Mouse (Mus musculus) ES-E14 (cell line): ENCODE measurements around the gene Wwtr1. TPM values are rescaled to one million over a fixed set of nuclear protein-coding genes. Genes with fewer than 3 reads are reported as not detected.

Experiments used
- DNase-seq: peaks from one replicate; pipeline ENCODE4 v3.0.0-alpha.2; 2013; ENCODE audit warnings: low read depth, low spot score
- H3K27ac ChIP-seq: 2 replicates; pipeline ENCODE4 v1.5.1; 2012; ENCODE audit warnings: low read depth, mild to moderate bottlenecking, low read length, moderate library complexity, mixed read lengths; ENCODE audit not compliant: poor library complexity, insufficient read depth, severe bottlenecking
- H3K36me3 ChIP-seq: 2 replicates; pipeline ENCODE4 v1.6.1; 2012; ENCODE audit warnings: mild to moderate bottlenecking, low read length, moderate library complexity, mixed read lengths; ENCODE audit not compliant: control insufficient read depth, poor library complexity, insufficient read depth, severe bottlenecking
- H3K4me1 ChIP-seq, 2 experiments: fragments of 150-350 bp in 1 of 2; sonication (generic) in 1 of 2; 2 replicates each; pipeline ENCODE4 v1.6.1; 2012; ENCODE audit warnings: low read length in 2 of 2, mild to moderate bottlenecking in 1 of 2, mixed read lengths in 1 of 2; ENCODE audit not compliant: control insufficient read depth in 2 of 2, insufficient read depth in 2 of 2, poor library complexity in 1 of 2
- H3K4me3 ChIP-seq, 2 experiments: fragments of 150-350 bp in 1 of 2; sonication (generic) in 1 of 2; 2 replicates each; pipeline ENCODE4 v1.5.1; 2012; ENCODE audit warnings: low read length in 2 of 2, low read depth in 1 of 2, mild to moderate bottlenecking in 1 of 2, mixed read lengths in 1 of 2; ENCODE audit not compliant: insufficient read depth in 1 of 2, poor library complexity in 1 of 2, severe bottlenecking in 1 of 2
- H3K9ac ChIP-seq: 2 replicates; pipeline ENCODE4 v1.6.1; 2012; ENCODE audit warnings: low read depth, mild to moderate bottlenecking, low read length, mixed read lengths; ENCODE audit not compliant: poor library complexity, insufficient read depth, severe bottlenecking
- H3K9me3 ChIP-seq: fragments of 150-350 bp; sonication (generic); 2 replicates; pipeline ENCODE4 v1.6.1; 2012; ENCODE audit warnings: low read depth, mild to moderate bottlenecking, low read length; ENCODE audit not compliant: control insufficient read depth, insufficient read depth
- CHD2 ChIP-seq: IDR thresholded peaks from 2 replicates; pipeline ENCODE4 v1.6.1; 2014; ENCODE audit warnings: mild to moderate bottlenecking, low read depth, low read length, inconsistent platforms
- HCFC1 ChIP-seq: IDR thresholded peaks from 2 replicates; pipeline ENCODE4 v1.6.1; 2012; ENCODE audit warnings: low read length, inconsistent platforms, borderline replicate concordance; ENCODE audit not compliant: insufficient read depth
- MAFK ChIP-seq: IDR thresholded peaks from 2 replicates; pipeline ENCODE4 v1.6.1; 2014; ENCODE audit warnings: mild to moderate bottlenecking, low read depth, low read length, inconsistent platforms; ENCODE audit not compliant: insufficient read depth
- ZC3H11A ChIP-seq: IDR thresholded peaks from 2 replicates; pipeline ENCODE4 v1.6.1; 2012; ENCODE audit warnings: low read depth, mild to moderate bottlenecking, inconsistent platforms, low read length, borderline replicate concordance
- ZNF384 ChIP-seq: IDR thresholded peaks from 2 replicates; pipeline ENCODE4 v1.6.1; 2012; ENCODE audit warnings: low read depth, low read length, inconsistent platforms
- in situ Hi-C, 2 experiments: fragments of 600-800 bp; cut with MboI; formaldehyde crosslinking; loops; one replicate each; pipeline ENCODE4 v1.15.1; 2025; ENCODE audit warnings: low sequenced_read_pairs in 2 of 2, inconsistent platforms in 1 of 2; ENCODE audit not compliant: unreplicated experiment in 2 of 2
- total RNA-seq: library from RNA; depleted of rRNA; stranded (reverse); fragments of 300-350 nt; gene quantifications from 2 replicates; pipeline ENCODE4 v1.2.3, GENCODE M21; 2012; rRNA removed

The Wwtr1 gene
- total RNA-seq, 1 experiment = 20.0 TPM

GRCm38 (mm10) chr3:57425089-57425730, 150.5 kb downstream of the Wwtr1 start, which contains the start of gene Tm4sf4:
TSS of gene Tm4sf4 (plus strand) at chr3:57425314.
- in situ Hi-C loops = no loop called here

GRCm38 (mm10) chr3:57420660-57421059, 155.1 kb downstream of the Wwtr1 start:
- Histone ChIP-seq H3K4me1 (no peaks in the 10 kb centered on the region), H3K9me3 (no peaks in the 10 kb centered on the region), H3K4me3 (no peak overlapping the region), H3K36me3 (no peaks in the 10 kb centered on the region), H3K9ac (no peak overlapping the region), H3K27ac (no peak overlapping the region)
- DNase-seq = no peak
- TF ChIP-seq ZC3H11A (no peak), ZNF384 (no peak), HCFC1 (no peak), MAFK (no peak), CHD2 (no peak)
- in situ Hi-C loops = no loop called here

More at GRCm38 (mm10) chr3:57425089-57425730, 150.5 kb downstream of the Wwtr1 start, which contains the start of gene Tm4sf4:
- Histone ChIP-seq H3K4me3 (no peak within 1 kb of the TSS), H3K27ac (no peak within 1 kb of the TSS), H3K4me1 (no peaks in the 10 kb centered on the region), H3K9me3 (no peaks in the 10 kb centered on the region), H3K9ac (no peak within 1 kb of the TSS), H3K36me3 (no peaks in the 10 kb centered on the region)
- TF ChIP-seq ZC3H11A (no peak), HCFC1 (no peak), CHD2 (no peak), ZNF384 (no peak), MAFK (no peak)
- DNase-seq = no peak

- no peak overlapping the region for H3K4me3 ChIP-seq
- TF ChIP-seq ZC3H11A (no peak), HCFC1 (no peak), ZNF384 (no peak), MAFK (no peak), CHD2 (no peak)
These were observed 155.5 kb downstream of the Wwtr1 start for GRCm38 (mm10) chr3:57420233-57420632.

GRCm38 (mm10) chr3:57411535-57411934, 164.2 kb downstream of the Wwtr1 start:
- H3K9ac ChIP-seq = no peak overlapping the region
- no peaks in the 10 kb centered on the region for H3K9me3 ChIP-seq
- H3K4me3 ChIP-seq = no peak overlapping the region
- DNase-seq = no peak
- in situ Hi-C loops = no loop called here
- H3K4me1 ChIP-seq = no peaks in the 10 kb centered on the region
- H3K27ac ChIP-seq = no peak overlapping the region
- TF ChIP-seq HCFC1 = no peak
- TF ChIP-seq ZC3H11A = no peak
- no peak for TF ChIP-seq ZNF384
- TF ChIP-seq MAFK = no peak
- no peak for TF ChIP-seq CHD2
- H3K36me3 ChIP-seq = no peaks in the 10 kb centered on the region

More at GRCm38 (mm10) chr3:57420233-57420632, 155.5 kb downstream of the Wwtr1 start:
- in situ Hi-C loops = no loop called here
- Histone ChIP-seq H3K36me3 (no peaks in the 10 kb centered on the region), H3K27ac (no peak overlapping the region), H3K9me3 (no peaks in the 10 kb centered on the region), H3K9ac (no peak overlapping the region), H3K4me1 (no peaks in the 10 kb centered on the region)
- DNase-seq = no peak

Other genes with a start within 250 kb of the Wwtr1 start
- not detected in 2 replicates for gene Tm4sf4, start 150.6 kb downstream of the Wwtr1 start, total RNA-seq
- gene Commd2, start 75.8 kb upstream of the Wwtr1 start, total RNA-seq = 28.7 and 38.2 TPM in 2 replicates
- gene Ankub1, start 116.9 kb upstream of the Wwtr1 start, total RNA-seq = not detected in 2 replicates
- gene Rnf13, start 160.2 kb upstream of the Wwtr1 start, total RNA-seq = 32.1 and 33.2 TPM in 2 replicates